Mouse (Mus musculus) heart, embryonic 16.5 days (tissue): ENCODE measurements at regions not wholly inside any gene's neighbourhood (a gene's known extent, or its start where the extent isn't known, plus 50 kb on each side); places are given as distances from the start of the nearest gene placed in this dataset.

Experiments
- ATAC-seq: fragments of 200-750 bp; cut with Nextera tagmentation; replicated peaks from 2 replicates; pipeline ENCODE4 v1.8.0; 2017; ENCODE audit warnings: moderate number of reproducible peaks; ENCODE audit not compliant: insufficient read depth, low FRiP score; ENCODE audit errors: extremely low read depth
- H3K27ac ChIP-seq: fragments of 300-500 bp; sonication (generic); 2 replicates; pipeline ENCODE4 v1.5.1; 2014; ENCODE audit warnings: mild to moderate bottlenecking, low read length, control low read depth, moderate library complexity
- H3K27me3 ChIP-seq: fragments of 300-500 bp; sonication (generic); 2 replicates; pipeline ENCODE4 v1.6.1; 2014; ENCODE audit warnings: low read length, mixed read lengths; ENCODE audit not compliant: control insufficient read depth, insufficient read depth
- H3K36me3 ChIP-seq: fragments of 300-500 bp; sonication (generic); 2 replicates; pipeline ENCODE4 v1.6.1; 2014; ENCODE audit not compliant: control insufficient read depth, insufficient read depth
- H3K4me1 ChIP-seq: fragments of 300-500 bp; sonication (generic); 2 replicates; pipeline ENCODE4 v1.6.1; 2014; ENCODE audit warnings: low read length, mixed read lengths; ENCODE audit not compliant: control insufficient read depth, insufficient read depth
- H3K4me2 ChIP-seq: fragments of 300-500 bp; sonication (generic); 2 replicates; pipeline ENCODE4 v1.6.1; 2014; ENCODE audit warnings: low read depth, mild to moderate bottlenecking, control low read depth, low read length
- H3K4me3 ChIP-seq: fragments of 300-500 bp; sonication (generic); 2 replicates; pipeline ENCODE4 v1.5.1; 2014; ENCODE audit warnings: mild to moderate bottlenecking, control low read depth, low read length
- H3K9ac ChIP-seq: fragments of 300-500 bp; sonication (generic); 2 replicates; pipeline ENCODE4 v1.6.1; 2014; ENCODE audit warnings: low read length, control low read depth
- H3K9me3 ChIP-seq: fragments of 300-500 bp; sonication (generic); replicated peaks from 2 replicates; pipeline ENCODE4 v1.6.1; 2016; ENCODE audit warnings: low read length; ENCODE audit not compliant: control insufficient read depth
- WGBS: fragments of 180-500 bp; shearing (Covaris S2); extraction: QIAGEN DNeasy Blood & Tissue Kit; methylation state at CpG from one replicate; pipeline ENCODE4 v1.1.7; 2014; 5-methylcytosine and 5-hydroxymethylcytosine counted together

DNA sequence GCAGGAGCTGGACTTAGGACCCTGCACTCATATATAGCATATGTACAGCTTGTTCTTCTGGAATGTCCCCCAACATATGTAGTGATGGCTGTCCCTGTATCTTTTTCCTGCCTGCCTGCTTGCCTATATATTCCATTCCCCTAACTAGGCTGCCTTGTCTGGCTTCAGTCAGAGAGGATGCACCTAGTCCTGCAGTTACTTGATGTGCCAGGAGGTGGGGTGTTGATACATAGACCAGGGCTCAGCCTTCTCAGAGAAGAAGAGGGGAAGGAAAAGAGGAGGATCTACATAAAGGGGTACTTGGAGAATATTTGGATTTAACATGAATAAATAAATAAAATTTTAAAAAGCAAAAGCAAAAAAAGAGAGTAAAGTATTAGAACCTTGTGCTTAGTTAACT, 479.3 kb upstream of the Negr1 start:
- H3K27me3 ChIP-seq, result no peaks in the 10 kb centered on the region
- no peak overlapping the region for H3K27ac ChIP-seq
- no peaks in the 10 kb centered on the region for H3K9me3 ChIP-seq
- no peak overlapping the region for H3K4me3 ChIP-seq
- no peaks in the 10 kb centered on the region for H3K36me3 ChIP-seq
- H3K4me2 ChIP-seq, result no peak overlapping the region
- H3K4me1 ChIP-seq, result no peaks in the 10 kb centered on the region
- no peak for ATAC-seq
- H3K9ac ChIP-seq, result no peak overlapping the region

DNA sequence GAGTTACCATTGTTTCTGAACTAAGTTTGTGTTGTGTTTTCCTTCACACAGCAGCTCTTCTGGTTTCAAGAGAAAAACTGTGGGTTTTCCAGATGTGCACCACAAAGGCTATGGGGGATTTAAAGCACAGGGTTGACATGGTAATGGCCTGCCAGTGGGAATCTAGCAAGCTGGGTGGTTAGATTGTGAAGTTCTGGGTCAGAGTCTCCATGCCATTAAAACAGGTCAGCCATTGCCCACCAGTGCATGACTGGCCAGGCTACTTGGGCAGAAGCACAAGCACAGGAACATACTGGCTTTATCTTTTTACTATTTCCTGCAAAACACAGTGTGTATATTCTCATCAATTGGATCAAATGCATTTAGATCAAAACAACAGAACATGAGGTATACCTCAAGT, 467.9 kb upstream of the Negr1 start:
- Histone ChIP-seq H3K27me3 (no peaks in the 10 kb centered on the region), H3K36me3 (no peaks in the 10 kb centered on the region), H3K27ac (no peak overlapping the region), H3K9ac (no peak overlapping the region), H3K4me2 (no peak overlapping the region), H3K4me1 (no peaks in the 10 kb centered on the region), H3K9me3 (no peaks in the 10 kb centered on the region), H3K4me3 (no peak overlapping the region)
- no peak for ATAC-seq

DNA sequence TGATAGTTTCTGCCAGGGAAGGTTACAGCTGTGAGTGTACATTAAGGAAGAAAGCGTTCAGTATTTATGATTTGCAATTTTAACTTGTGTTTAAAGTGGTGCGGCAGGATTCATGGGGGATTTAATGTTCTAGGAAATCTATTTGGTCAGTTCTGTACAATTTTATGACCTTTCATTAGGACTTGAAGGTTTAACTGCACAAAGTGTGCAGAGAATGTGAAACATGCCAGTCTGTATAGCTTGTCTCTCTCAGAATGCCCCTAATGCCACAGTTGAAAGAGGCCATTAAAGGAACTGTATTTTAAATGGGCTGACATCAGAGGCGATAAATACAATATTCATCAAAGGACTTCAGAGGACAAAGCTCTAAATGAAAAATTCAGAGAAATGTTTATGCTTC, 466.6 kb upstream of the Negr1 start:
- Histone ChIP-seq H3K9ac (no peak overlapping the region), H3K4me3 (no peak overlapping the region), H3K27me3 (no peaks in the 10 kb centered on the region), H3K9me3 (no peaks in the 10 kb centered on the region), H3K27ac (no peak overlapping the region), H3K4me2 (no peak overlapping the region), H3K36me3 (no peaks in the 10 kb centered on the region), H3K4me1 (no peaks in the 10 kb centered on the region)
- ATAC-seq, result no peak
- 83% methylated on average over 3 of the region's 3 CpGs for WGBS

DNA sequence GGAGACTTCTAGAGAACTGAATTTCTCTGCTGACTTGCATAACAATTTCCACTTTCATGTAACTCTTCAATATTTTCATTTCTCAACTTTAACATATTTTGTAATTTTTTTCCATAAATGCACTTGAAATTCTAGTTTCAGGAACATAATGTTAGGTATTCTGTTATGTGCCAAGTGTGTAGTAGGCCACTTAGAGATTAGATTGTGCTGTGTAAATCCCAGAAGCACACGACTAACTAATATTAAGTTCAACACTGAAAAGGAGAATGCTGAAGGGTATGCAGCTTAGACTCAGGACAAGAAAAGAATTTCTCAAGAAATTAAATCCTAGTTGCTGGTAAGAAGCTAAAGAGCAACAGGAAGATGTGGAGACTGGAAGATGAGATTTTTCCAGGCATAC, 455.8 kb upstream of the Negr1 start:
- Histone ChIP-seq H3K27me3 (no peaks in the 10 kb centered on the region), H3K4me3 (no peak overlapping the region), H3K27ac (no peak overlapping the region), H3K9ac (no peak overlapping the region), H3K9me3 (no peaks in the 10 kb centered on the region), H3K36me3 (no peaks in the 10 kb centered on the region), H3K4me2 (no peak overlapping the region), H3K4me1 (no peaks in the 10 kb centered on the region)
- WGBS, result 47% methylated on average over 1 of the region's 1 CpGs
- ATAC-seq, result no peak

DNA sequence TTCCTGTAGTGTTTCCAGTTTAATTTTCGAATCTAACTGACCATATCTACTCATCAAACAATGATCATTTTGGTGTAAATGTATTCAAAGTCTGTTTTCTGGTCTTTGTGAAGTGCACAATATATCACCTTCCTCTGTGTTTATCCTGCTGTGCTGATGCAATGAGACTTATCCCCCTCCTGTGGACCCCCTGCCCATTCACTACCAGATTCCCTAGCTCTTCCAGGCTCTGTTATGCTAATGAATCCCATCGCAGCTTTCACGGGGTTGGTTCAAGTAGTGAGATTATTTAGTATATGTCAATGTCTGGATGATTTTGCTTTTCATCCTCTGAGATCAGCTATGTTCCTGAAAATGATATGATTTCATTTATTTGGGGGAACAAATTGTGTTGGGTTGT, 441.3 kb upstream of the Negr1 start:
- Histone ChIP-seq H3K9ac (no peak overlapping the region), H3K4me2 (no peak overlapping the region), H3K36me3 (no peaks in the 10 kb centered on the region), H3K27me3 (no peaks in the 10 kb centered on the region), H3K4me1 (peaks cover 7% of the 10 kb centered on the region), H3K27ac (no peak overlapping the region), H3K4me3 (no peak overlapping the region), H3K9me3 (no peaks in the 10 kb centered on the region)
- ATAC-seq, result no peak
- 43% methylated on average over 3 of the region's 3 CpGs for whole genome bisulfite sequencing

- peak; percentile 84 for ATAC-seq
- no peaks in the 10 kb centered on the region for H3K4me1 ChIP-seq
- H3K9me3 ChIP-seq, result no peaks in the 10 kb centered on the region
- no peak overlapping the region for H3K4me2 ChIP-seq
- no peaks in the 10 kb centered on the region for H3K36me3 ChIP-seq
- H3K27me3 ChIP-seq, result no peaks in the 10 kb centered on the region
- H3K9ac ChIP-seq, result no peak overlapping the region
- H3K4me3 ChIP-seq, result no peak overlapping the region
- H3K27ac ChIP-seq, result no peak overlapping the region
- WGBS, result 36% methylated on average over 1 of the region's 1 CpGs
Measured at GRCm38 (mm10) chr3:156131598-156131997, 430.0 kb upstream of the Negr1 start.

DNA sequence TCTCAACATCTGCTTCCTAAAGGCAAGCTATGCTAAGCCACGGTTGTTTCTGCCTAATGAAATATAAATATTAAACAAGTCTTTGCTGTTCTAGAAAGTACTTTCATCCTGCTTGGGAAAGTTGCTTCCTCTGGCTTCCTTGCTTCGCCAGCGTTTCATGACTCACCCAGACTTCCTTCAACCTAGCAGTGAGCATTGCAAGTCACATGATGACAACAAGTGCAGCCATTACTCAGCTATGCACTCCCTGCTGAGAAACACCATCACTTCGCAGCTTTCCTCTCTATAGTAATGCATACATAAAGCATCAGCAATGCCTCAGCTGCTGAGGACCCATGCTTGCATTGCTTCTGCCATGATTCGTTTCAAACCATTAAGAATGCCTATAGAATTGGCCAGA, 420.2 kb upstream of the Negr1 start:
- Histone ChIP-seq H3K9me3 (no peaks in the 10 kb centered on the region), H3K4me1 (no peaks in the 10 kb centered on the region), H3K4me3 (no peak overlapping the region), H3K27me3 (no peaks in the 10 kb centered on the region), H3K36me3 (no peaks in the 10 kb centered on the region), H3K27ac (no peak overlapping the region), H3K4me2 (no peak overlapping the region), H3K9ac (no peak overlapping the region)
- WGBS, result 67% methylated on average over 5 of the region's 5 CpGs
- ATAC-seq, result no peak

- Histone ChIP-seq H3K4me1 (no peaks in the 10 kb centered on the region), H3K27ac (no peak overlapping the region), H3K27me3 (no peaks in the 10 kb centered on the region), H3K9ac (no peak overlapping the region), H3K9me3 (no peaks in the 10 kb centered on the region), H3K36me3 (no peaks in the 10 kb centered on the region), H3K4me2 (no peak overlapping the region), H3K4me3 (no peak overlapping the region)
- ATAC-seq, result no peak
- WGBS, result 80% methylated on average over 3 of the region's 3 CpGs
Measured at GRCm38 (mm10) chr3:156149322-156149721, 412.3 kb upstream of the Negr1 start.

- no peaks in the 10 kb centered on the region for H3K9me3 ChIP-seq
Measured at GRCm38 (mm10) chr3:156170076-156170475, 391.5 kb upstream of the Negr1 start.

GRCm38 (mm10) chr3:156198688-156199087, 362.9 kb upstream of the Negr1 start:
- H3K4me2 ChIP-seq, result no peak overlapping the region
- no peaks in the 10 kb centered on the region for H3K4me1 ChIP-seq
- no peak overlapping the region for H3K9ac ChIP-seq
- no peak overlapping the region for H3K27ac ChIP-seq
- H3K4me3 ChIP-seq, result no peak overlapping the region
- ATAC-seq, result no peak
- no peaks in the 10 kb centered on the region for H3K9me3 ChIP-seq
- no peaks in the 10 kb centered on the region for H3K36me3 ChIP-seq
- no peaks in the 10 kb centered on the region for H3K27me3 ChIP-seq

More at GRCm38 (mm10) chr3:156170076-156170475, 391.5 kb upstream of the Negr1 start:
- no peak for ATAC-seq
- H3K4me3 ChIP-seq, result no peak overlapping the region
- H3K4me2 ChIP-seq, result no peak overlapping the region
- H3K4me1 ChIP-seq, result no peaks in the 10 kb centered on the region
- H3K27me3 ChIP-seq, result no peaks in the 10 kb centered on the region
- H3K27ac ChIP-seq, result no peak overlapping the region
- no peaks in the 10 kb centered on the region for H3K36me3 ChIP-seq
- H3K9ac ChIP-seq, result no peak overlapping the region
